Mouse (Mus musculus) frontal cortex, postnatal 25 days (tissue): ENCODE data around the gene Abcc9.

ENCODE experiments used
- DNase-seq, 2 experiments: peaks; one replicate each; pipeline ENCODE4 v3.0.0; 2022; ENCODE audit warnings: low spot score in 2 of 2

Abcc9 gene

DNA sequence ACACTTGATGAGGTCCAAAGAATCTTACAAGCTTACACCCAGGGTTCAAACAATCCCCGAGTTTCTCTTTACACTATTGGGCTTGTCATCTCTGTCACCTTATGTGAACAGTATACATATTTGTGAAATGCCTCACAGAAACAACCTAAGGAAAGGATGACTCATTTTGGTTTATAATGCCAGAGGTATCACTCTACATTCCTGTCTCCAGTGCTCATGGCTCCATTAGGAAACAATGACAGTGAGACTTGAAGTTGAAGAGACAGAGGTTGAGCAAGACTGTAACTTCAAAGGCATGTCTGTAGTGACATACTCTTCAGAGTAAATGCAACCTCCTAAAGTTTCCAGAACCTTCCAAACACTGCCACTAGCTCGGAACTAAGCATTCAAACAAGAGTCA, 153.7 kb downstream of the Abcc9 start:
- no peak for DNase-seq

DNA sequence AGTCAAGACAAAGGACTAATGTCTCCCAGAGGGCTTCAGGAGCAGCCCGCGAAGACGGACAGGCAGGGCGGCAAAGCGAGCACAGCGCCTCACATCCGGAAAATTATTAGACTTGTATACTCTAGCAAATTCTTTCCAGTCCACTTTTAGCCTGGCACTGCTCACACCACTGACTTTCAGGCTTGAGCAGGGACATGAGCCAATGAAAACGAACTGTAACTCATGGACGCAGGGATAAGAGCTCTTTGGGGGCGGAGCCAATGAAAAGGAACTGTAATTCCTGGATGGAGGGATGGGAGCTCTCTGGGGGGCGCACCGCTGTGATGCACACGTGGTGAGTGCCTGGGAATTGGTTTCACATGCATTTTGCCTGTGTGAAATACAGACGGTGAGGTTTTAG, 157.0 kb downstream of the Abcc9 start:
- no peak for DNase-seq

DNA sequence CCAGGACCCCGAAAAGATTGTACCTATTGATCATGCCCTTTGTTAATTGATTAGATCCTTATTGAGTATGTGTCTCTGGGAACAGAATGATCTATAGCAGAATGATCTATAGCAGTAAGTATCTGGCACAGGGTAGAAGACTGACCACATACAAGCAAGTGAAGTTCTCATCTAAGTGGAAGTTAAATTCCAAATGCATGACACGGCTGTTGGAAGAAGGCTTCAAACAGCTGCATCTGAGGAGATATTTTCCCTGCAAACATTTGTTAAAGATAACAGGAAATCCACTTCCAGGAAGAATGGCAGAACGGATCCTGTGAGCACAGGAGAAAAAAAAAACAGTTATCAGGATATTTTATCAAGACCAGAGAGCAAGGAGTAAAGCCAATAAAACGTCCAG, 158.5 kb downstream of the Abcc9 start:
- DNase-seq, result no peak

DNA sequence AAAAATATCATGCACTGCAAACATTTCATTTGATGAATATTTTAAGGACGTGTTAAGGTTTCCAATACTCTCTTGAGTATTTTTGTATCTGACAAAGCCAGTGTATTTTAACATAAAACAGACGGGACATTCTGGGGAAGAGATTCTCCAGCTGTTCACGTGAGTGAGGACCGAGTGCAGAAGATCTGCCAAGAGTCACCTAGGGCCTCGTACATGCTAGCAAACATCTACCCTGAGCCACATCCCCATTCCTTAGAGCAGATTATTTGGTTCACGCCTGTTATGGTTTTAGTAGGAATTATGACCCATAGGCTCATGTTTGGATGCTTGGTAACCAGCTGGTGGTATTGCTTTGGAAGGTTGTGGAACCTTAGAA, 159.3 kb downstream of the Abcc9 start:
- DNase-seq, result no peak

DNA sequence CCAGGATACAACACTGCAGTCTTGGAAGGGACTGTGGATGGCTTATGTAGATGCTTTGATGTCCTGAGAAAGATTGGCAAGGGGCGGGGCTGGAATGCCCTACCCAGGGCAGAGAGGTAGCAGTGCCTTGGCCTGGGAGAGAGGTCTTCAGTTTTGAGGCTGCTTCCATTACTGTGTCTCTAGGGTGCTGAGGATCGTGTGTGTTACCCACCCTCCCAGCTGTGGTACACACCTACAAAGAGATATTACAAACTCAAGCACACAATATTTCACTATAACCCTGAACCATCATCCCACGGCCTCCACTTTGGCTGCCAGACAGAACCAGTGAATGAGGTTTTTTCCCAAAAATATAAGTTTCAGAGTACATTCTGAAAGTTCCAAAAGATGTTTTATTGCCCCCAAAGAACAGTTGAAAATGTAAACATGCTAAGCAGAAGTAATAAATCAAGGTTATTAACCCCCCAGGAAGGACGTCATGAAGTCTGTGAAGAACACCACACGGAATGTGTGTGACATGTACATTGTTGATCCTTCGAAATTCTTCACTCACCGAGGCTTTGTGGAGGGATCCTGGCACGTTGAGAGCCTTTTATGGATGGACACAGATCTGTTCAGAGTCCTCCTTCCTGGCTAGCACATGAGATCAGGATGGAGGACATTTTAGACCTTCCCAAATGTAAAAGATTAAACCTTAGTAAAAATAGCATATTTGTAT, 159.9 kb downstream of the Abcc9 start:
- DNase-seq, result no peak

DNA sequence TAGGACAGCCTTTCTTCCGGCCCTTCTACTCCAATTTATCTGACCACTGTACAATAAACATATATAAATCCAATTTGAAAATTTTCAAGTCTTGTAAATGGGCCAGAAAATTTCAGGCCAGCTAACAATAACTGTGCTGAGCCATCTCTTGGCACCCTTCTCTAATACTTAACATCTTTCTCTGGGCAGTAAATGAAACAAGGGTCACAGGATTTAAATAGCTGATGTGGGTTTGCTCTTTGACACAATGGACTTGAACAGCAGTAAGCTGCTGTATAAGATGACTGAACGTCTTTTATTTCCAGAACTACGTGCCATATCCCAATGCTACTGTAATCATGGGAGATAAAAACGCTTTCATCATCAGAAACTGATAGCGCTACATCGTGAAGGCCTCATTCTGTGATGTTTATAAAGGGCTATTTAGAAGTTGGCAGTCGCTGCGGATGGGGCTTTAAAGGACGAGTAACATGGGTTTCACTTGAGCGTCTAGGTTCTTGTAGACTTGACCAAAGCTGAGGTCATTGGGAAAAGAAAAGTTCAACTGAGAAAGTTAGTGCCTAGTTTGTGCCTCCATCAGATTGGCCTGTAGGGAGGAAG, 161.5 kb downstream of the Abcc9 start:
- no peak for DNase-seq

- DNase-seq, result no peak
Measured at GRCm38 (mm10) chr6:142540131-142540530, 162.0 kb downstream of the Abcc9 start.

DNA sequence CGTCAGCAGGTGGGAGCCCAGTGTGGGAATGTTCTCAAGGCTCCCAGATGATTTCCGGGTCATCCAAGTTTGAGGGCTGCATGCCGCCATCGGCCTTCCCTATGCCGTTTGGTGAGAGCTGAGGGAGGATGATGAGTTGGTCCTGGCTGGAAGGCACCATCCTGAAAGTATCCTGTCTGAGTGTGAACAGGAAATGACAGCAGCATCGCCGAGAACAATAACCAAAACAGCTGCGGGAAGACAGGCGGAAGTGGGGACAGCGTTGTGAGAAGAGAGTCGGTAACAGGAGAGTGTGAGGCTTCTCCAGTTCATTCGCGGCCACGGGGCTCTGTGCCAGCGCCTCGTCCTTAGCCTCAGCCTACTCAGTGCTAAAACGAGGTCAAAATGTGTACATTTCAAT, 163.6 kb downstream of the Abcc9 start:
- no peak for DNase-seq
